Mouse (Mus musculus) megakaryocyte, embryonic 14.5 days (primary cell): Measurements from ENCODE around the gene Siae.

ENCODE experiments used
- FLI1 ChIP-seq: IDR thresholded peaks from 2 replicates; pipeline ENCODE4 v1.6.1; 2012; ENCODE audit warnings: low read length, inconsistent platforms, mixed read lengths
- GATA1 ChIP-seq: IDR thresholded peaks from 3 replicates; pipeline ENCODE4 v1.6.1; 2012; ENCODE audit warnings: mixed read lengths, low read length, inconsistent platforms, borderline replicate concordance

DNA sequence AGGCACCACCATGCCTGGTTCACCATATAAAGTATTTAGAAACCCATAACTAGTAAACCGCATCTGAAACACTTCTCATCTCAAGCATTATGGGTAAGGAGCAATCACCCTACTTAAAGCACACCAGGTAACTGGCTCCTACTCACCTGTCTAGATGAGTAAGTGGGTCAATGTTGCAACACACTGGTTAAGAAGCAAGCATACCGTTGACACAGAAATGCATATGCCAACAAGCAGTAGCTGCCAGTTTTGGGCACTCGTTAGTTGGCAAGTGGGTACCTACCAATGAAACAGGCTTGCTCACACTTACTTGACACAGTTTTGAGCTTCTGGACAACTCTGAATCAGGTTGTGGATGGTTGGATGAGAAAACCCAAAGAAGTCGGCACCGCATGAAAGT lies 95.1 kb downstream of the Siae start:
- no peak for TF ChIP-seq GATA1
- TF ChIP-seq FLI1 = no peak
